Mouse (Mus musculus): ENCODE data around the gene Klhl29. TPM values are rescaled to one million over a fixed set of nuclear protein-coding genes. Genes with fewer than 3 reads are reported as not detected.

Klhl29 gene
- polyA plus RNA-seq, 1 experiment from 2014 or later, result 2.9 TPM

DNA sequence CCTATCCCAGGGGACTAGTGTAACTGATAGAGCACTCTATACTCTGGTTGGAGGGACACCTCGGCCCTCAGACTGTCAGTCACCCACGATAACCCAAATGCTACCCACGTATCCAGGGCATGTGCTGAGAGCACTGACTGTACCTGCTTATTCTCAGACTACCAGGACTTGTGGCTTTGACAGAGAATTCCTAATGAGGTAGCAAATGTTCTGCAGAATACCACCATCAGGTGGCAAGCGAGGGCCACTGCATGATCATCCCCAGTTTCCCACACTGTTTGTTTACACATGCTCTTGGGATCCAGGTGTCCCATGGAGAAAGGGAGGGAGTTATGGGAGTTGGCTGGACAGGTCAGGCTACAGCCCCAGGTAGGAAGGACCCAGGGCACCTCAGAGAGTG, 234.4 kb downstream of the Klhl29 start:
- no peak overlapping the region for H3K4me3 ChIP-seq (replicated peaks)
- 62% methylated on average over 4 of the region's 4 CpGs for WGBS
- H3K9ac ChIP-seq (replicated peaks), result no peak overlapping the region
- no peak for ATAC-seq (ENCODE audit: insufficient number of reproducible peaks, insufficient read depth, low FRiP score, low TSS enrichment, low read depth)
- peaks cover 24% of the 10 kb centered on the region for H3K4me1 ChIP-seq (replicated peaks)
- H3K4me2 ChIP-seq, result no peak overlapping the region
- no peaks in the 10 kb centered on the region for H3K9me3 ChIP-seq
- no peaks in the 10 kb centered on the region for H3K27me3 ChIP-seq
- peaks cover 13% of the 10 kb centered on the region for H3K36me3 ChIP-seq
- H3K27ac ChIP-seq, result no peak overlapping the region

DNA sequence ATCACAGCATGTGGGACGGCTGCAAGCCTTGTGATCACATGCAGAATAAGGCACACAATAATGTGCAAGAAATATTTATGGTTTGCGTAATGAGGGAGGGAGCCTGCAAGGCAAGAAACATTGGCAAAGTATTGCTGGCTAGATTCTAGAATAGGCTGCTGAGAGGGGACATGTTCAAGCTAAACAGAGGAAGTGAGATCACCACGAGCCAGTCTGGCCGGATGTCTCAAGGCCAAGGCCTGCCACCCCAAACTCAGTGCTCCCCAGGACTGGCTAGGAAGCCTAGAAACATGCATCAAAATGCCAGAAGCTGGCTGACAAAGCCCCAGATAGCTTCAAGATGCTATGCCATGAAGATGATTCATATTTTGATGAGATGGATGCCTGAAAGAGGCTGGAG, 236.2 kb downstream of the Klhl29 start:
- H3K4me1 ChIP-seq (replicated peaks), result peaks cover 20% of the 10 kb centered on the region
- no peak overlapping the region for H3K9ac ChIP-seq (replicated peaks)
- H3K9me3 ChIP-seq, result no peaks in the 10 kb centered on the region
- H3K27ac ChIP-seq, result 0 out of 2 replicates have a peak overlapping the region, but pooled peaks have one; percentile 12
- no peak overlapping the region for H3K4me2 ChIP-seq
- no peak overlapping the region for H3K4me3 ChIP-seq (replicated peaks)
- H3K27me3 ChIP-seq, result no peaks in the 10 kb centered on the region
- peaks cover 17% of the 10 kb centered on the region for H3K36me3 ChIP-seq
- 70% methylated on average over 4 of the region's 4 CpGs for WGBS
- ATAC-seq (ENCODE audit: insufficient number of reproducible peaks, insufficient read depth, low FRiP score, low TSS enrichment, low read depth), result no peak

DNA sequence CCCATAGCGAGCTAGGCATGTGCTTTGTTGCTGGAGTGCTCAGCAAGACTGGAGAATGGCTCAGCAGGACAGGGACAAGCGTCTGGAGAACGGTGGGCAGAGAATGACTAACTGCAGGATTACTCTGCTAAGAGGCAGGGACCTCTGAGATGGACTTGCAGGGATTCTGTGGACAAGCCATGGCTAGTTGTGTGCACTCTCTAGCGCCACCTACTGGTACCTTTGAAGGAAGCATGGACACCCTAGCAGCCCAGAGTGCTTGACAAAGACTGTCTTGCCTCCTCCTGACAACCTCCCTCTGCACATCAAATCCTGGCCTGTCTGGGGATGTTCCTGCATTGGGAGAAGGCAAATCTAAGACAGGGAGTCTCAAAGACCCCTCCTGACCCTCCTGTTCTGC, 239.2 kb downstream of the Klhl29 start:
- Histone ChIP-seq H3K36me3 (peaks cover 23% of the 10 kb centered on the region), H3K4me2 (no peak overlapping the region), H3K9me3 (no peaks in the 10 kb centered on the region), H3K9ac (replicated peaks) (no peak overlapping the region), H3K4me1 (replicated peaks) (0 out of 2 replicates have a peak, but pooled peaks cover 3% of the 10 kb centered on the region), H3K4me3 (replicated peaks) (no peak overlapping the region), H3K27me3 (no peaks in the 10 kb centered on the region), H3K27ac (no peak overlapping the region)
- ATAC-seq (ENCODE audit: insufficient number of reproducible peaks, insufficient read depth, low FRiP score, low TSS enrichment, low read depth), result peak; percentile 49; the same call in 1 of the 2 replicates
- 28% methylated on average over 4 of the region's 4 CpGs for WGBS

- no peak overlapping the region for H3K9ac ChIP-seq (replicated peaks)
- no peak for ATAC-seq (ENCODE audit: insufficient number of reproducible peaks, insufficient read depth, low FRiP score, low TSS enrichment, low read depth)
- 0 out of 2 replicates have a peak, but pooled peaks cover 13% of the 10 kb centered on the region for H3K36me3 ChIP-seq
- WGBS, result 85% methylated on average over 4 of the region's 4 CpGs
- no peaks in the 10 kb centered on the region for H3K27me3 ChIP-seq
- H3K9me3 ChIP-seq, result no peaks in the 10 kb centered on the region
- no peaks in the 10 kb centered on the region for H3K4me1 ChIP-seq (replicated peaks)
- no peak overlapping the region for H3K4me3 ChIP-seq (replicated peaks)
- no peak overlapping the region for H3K4me2 ChIP-seq
- no peak overlapping the region for H3K27ac ChIP-seq
These were observed 246.3 kb downstream of the Klhl29 start for GRCm38 (mm10) chr12:5129190-5129589.

DNA sequence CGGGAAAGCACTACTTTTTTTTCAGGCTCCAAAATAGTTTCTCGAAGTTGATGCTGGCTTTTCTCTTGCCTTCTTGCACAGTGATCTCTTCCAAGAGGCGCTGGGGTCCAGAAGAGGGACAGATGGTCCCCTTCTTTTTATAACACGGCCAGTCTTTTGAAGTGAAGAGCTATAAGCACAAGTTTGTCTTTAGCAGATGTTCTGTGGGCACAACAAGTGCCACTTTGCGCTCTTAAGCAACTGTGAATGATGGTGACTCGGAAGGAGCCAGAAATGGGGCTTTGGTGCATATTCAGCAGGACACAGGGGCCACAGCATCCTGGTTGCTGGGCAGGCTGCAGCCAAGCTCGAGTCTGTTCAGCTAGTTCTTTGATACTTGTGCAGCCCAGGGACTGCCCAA, 249.6 kb downstream of the Klhl29 start:
- no peak overlapping the region for H3K4me2 ChIP-seq
- H3K4me3 ChIP-seq (replicated peaks), result no peak overlapping the region
- H3K27ac ChIP-seq, result no peak overlapping the region
- 0 out of 2 replicates have a peak, but pooled peaks cover 8% of the 10 kb centered on the region for H3K36me3 ChIP-seq
- no peaks in the 10 kb centered on the region for H3K4me1 ChIP-seq (replicated peaks)
- ATAC-seq (ENCODE audit: insufficient number of reproducible peaks, insufficient read depth, low FRiP score, low TSS enrichment, low read depth), result no peak
- WGBS, result 83% methylated on average over 7 of the region's 7 CpGs
- no peaks in the 10 kb centered on the region for H3K9me3 ChIP-seq
- H3K9ac ChIP-seq (replicated peaks), result no peak overlapping the region
- no peaks in the 10 kb centered on the region for H3K27me3 ChIP-seq

DNA sequence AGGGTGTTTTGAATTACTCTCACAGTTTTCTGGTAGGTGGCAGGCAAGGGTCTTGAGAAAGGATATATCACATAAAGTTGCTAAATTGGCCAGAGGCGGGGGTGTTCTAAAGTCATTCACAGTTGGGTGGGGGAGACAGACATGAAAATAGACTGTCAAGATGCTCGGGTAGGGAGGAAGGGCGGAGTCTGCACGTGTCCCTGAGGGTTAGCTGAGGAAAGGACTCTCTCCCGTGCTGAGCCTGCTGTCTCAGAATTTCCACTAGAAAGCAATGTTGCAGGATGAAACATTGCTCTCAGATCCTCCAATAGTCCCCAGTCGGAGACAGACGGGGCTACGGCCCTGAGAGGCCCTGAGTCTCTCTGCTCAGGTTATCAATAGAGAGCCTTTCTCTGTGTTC, 252.5 kb downstream of the Klhl29 start:
- WGBS, result 53% methylated on average over 8 of the region's 8 CpGs
- Histone ChIP-seq H3K27me3 (no peaks in the 10 kb centered on the region), H3K9ac (replicated peaks) (no peak overlapping the region), H3K27ac (no peak overlapping the region), H3K4me1 (replicated peaks) (peaks cover 15% of the 10 kb centered on the region), H3K36me3 (no peaks in the 10 kb centered on the region), H3K4me3 (replicated peaks) (no peak overlapping the region), H3K4me2 (no peak overlapping the region), H3K9me3 (no peaks in the 10 kb centered on the region)
- ATAC-seq (ENCODE audit: insufficient number of reproducible peaks, insufficient read depth, low FRiP score, low TSS enrichment, low read depth), result no peak

DNA sequence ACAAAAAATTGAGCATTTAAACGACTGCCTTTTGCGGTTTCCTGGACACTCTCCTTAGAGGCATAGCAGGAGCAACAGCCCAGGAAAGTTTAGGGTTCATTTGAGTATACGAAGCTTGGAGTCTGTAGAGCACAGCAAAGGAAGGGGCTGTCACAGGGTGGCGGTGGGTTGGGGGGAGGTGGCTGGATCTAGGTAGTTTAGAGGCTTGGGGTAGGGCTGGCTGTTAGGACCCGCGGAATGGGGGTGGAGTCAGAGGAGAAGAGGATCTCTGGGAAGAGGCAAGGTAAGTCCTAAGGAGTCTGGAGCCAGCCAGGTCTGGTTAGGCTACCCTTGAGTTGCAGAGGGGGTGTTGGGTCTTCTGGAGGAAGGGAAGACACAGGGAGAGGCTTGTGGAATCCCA, 255.2 kb downstream of the Klhl29 start:
- H3K9ac ChIP-seq (replicated peaks), result no peak overlapping the region
- H3K36me3 ChIP-seq, result no peaks in the 10 kb centered on the region
- WGBS, result 66% methylated on average over 6 of the region's 6 CpGs
- peak; percentile 30; the same call in 1 of the 2 replicates for ATAC-seq (ENCODE audit: insufficient number of reproducible peaks, insufficient read depth, low FRiP score, low TSS enrichment, low read depth)
- peaks cover 15% of the 10 kb centered on the region for H3K4me1 ChIP-seq (replicated peaks)
- no peaks in the 10 kb centered on the region for H3K9me3 ChIP-seq
- peak overlapping the region; percentile 48; the same call in 1 of the 2 replicates for H3K4me2 ChIP-seq
- H3K4me3 ChIP-seq (replicated peaks), result no peak overlapping the region
- H3K27ac ChIP-seq, result no peak overlapping the region
- H3K27me3 ChIP-seq, result no peaks in the 10 kb centered on the region

- no peak overlapping the region for H3K27ac ChIP-seq
- H3K9ac ChIP-seq (replicated peaks), result no peak overlapping the region
- H3K9me3 ChIP-seq, result no peaks in the 10 kb centered on the region
- H3K4me1 ChIP-seq (replicated peaks), result peaks cover 15% of the 10 kb centered on the region
- no peaks in the 10 kb centered on the region for H3K36me3 ChIP-seq
- 18% methylated on average over 15 of the region's 15 CpGs for WGBS
- no peaks in the 10 kb centered on the region for H3K27me3 ChIP-seq
- peak overlapping the region; percentile 48 for H3K4me2 ChIP-seq
- no peak overlapping the region for H3K4me3 ChIP-seq (replicated peaks)
- peak; percentile 81; the same call in 1 of the 2 replicates for ATAC-seq (ENCODE audit: insufficient number of reproducible peaks, insufficient read depth, low FRiP score, low TSS enrichment, low read depth)
These were observed 255.8 kb downstream of the Klhl29 start for GRCm38 (mm10) chr12:5119726-5120125.

GRCm38 (mm10) chr12:5119286-5119685, 256.2 kb downstream of the Klhl29 start:
- H3K4me3 ChIP-seq (replicated peaks), result no peak overlapping the region
- no peaks in the 10 kb centered on the region for H3K36me3 ChIP-seq
- H3K9ac ChIP-seq (replicated peaks), result no peak overlapping the region
- no peaks in the 10 kb centered on the region for H3K9me3 ChIP-seq
- no peak for ATAC-seq (ENCODE audit: insufficient number of reproducible peaks, insufficient read depth, low FRiP score, low TSS enrichment, low read depth)
- no peaks in the 10 kb centered on the region for H3K27me3 ChIP-seq
- peak overlapping the region; percentile 48 for H3K4me2 ChIP-seq
- H3K4me1 ChIP-seq (replicated peaks), result peaks cover 15% of the 10 kb centered on the region
- 55% methylated on average over 9 of the region's 9 CpGs for WGBS
- no peak overlapping the region for H3K27ac ChIP-seq

GRCm38 (mm10) chr12:5116605-5117004, 258.9 kb downstream of the Klhl29 start:
- Histone ChIP-seq H3K36me3 (no peaks in the 10 kb centered on the region), H3K4me1 (replicated peaks) (peaks cover 15% of the 10 kb centered on the region), H3K4me3 (replicated peaks) (no peak overlapping the region), H3K27ac (no peak overlapping the region), H3K9ac (replicated peaks) (no peak overlapping the region), H3K4me2 (no peak overlapping the region), H3K9me3 (no peaks in the 10 kb centered on the region), H3K27me3 (no peaks in the 10 kb centered on the region)
- WGBS, result 94% methylated on average over 5 of the region's 5 CpGs
- ATAC-seq (ENCODE audit: insufficient number of reproducible peaks, insufficient read depth, low FRiP score, low TSS enrichment, low read depth), result no peak

DNA sequence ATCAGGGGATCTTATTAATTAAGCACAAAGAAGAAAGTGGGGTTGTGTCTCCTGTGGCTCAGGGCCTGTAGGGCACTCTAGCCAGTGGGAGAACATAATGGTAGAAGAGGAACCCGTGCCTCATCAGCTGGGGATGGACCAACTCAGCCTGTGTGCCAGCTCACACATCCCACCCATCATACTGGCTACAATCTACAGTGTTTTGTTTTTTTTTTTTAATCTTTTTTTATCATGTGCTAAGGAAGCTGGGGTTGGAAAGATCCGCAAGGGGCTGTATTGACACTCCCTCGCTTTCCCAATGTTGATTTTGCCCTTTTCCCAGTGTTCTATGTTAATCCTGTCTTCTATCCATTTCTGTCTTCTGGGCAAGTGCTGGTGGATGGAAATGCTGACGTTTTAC, 260.9 kb downstream of the Klhl29 start:
- peaks cover 7% of the 10 kb centered on the region for H3K4me1 ChIP-seq (replicated peaks)
- no peak overlapping the region for H3K27ac ChIP-seq
- no peak overlapping the region for H3K9ac ChIP-seq (replicated peaks)
- no peak for ATAC-seq (ENCODE audit: insufficient number of reproducible peaks, insufficient read depth, low FRiP score, low TSS enrichment, low read depth)
- H3K4me3 ChIP-seq (replicated peaks), result no peak overlapping the region
- 79% methylated on average over 4 of the region's 4 CpGs for WGBS
- no peaks in the 10 kb centered on the region for H3K9me3 ChIP-seq
- no peaks in the 10 kb centered on the region for H3K27me3 ChIP-seq
- H3K36me3 ChIP-seq, result no peaks in the 10 kb centered on the region
- no peak overlapping the region for H3K4me2 ChIP-seq

- no peak overlapping the region for H3K4me3 ChIP-seq (replicated peaks)
- no peak overlapping the region for H3K27ac ChIP-seq
- WGBS, result 52% methylated on average over 3 of the region's 3 CpGs
- no peak overlapping the region for H3K9ac ChIP-seq (replicated peaks)
- no peaks in the 10 kb centered on the region for H3K9me3 ChIP-seq
- H3K4me2 ChIP-seq, result no peak overlapping the region
- no peaks in the 10 kb centered on the region; the same call in 1 of the 2 replicates for H3K4me1 ChIP-seq (replicated peaks)
- no peaks in the 10 kb centered on the region for H3K36me3 ChIP-seq
- no peak for ATAC-seq (ENCODE audit: insufficient number of reproducible peaks, insufficient read depth, low FRiP score, low TSS enrichment, low read depth)
- no peaks in the 10 kb centered on the region for H3K27me3 ChIP-seq
These were observed 264.1 kb downstream of the Klhl29 start for GRCm38 (mm10) chr12:5111343-5111742.

Measured in limb, embryonic 12.5 days (tissue).